Mouse (Mus musculus) stomach, postnatal 0 days (tissue): ENCODE results near the gene Sox5. TPM values are rescaled to one million over a fixed set of nuclear protein-coding genes. Genes with fewer than 3 reads are reported as not detected.

Experiments
- ATAC-seq: fragments of 200-750 bp; cut with Nextera tagmentation; 2 replicates; pipeline ENCODE4 v1.8.0; 2017; ENCODE audit not compliant: low FRiP score, low TSS enrichment
- DNase-seq: peaks from one replicate; pipeline ENCODE4 v3.0.0-alpha.2; 2016; ENCODE audit warnings: low spot score
- H3K27ac ChIP-seq: fragments of 300-500 bp; sonication (generic); replicated peaks from 2 replicates; pipeline ENCODE4 v1.5.1; 2014; ENCODE audit warnings: mild to moderate bottlenecking, control low read depth
- H3K27me3 ChIP-seq: fragments of 300-500 bp; sonication (generic); 2 replicates; pipeline ENCODE4 v1.6.1; 2014; ENCODE audit warnings: low read length; ENCODE audit not compliant: control insufficient read depth, insufficient read depth
- H3K36me3 ChIP-seq: fragments of 300-500 bp; sonication (generic); 2 replicates; pipeline ENCODE4 v1.6.1; 2014; ENCODE audit warnings: low read length, mixed read lengths; ENCODE audit not compliant: control insufficient read depth, insufficient read depth
- H3K4me1 ChIP-seq: fragments of 300-500 bp; sonication (generic); replicated peaks from 2 replicates; pipeline ENCODE4 v1.6.1; 2014; ENCODE audit warnings: antibody characterized with exemption; ENCODE audit not compliant: control insufficient read depth, insufficient read depth
- H3K4me2 ChIP-seq: fragments of 300-500 bp; sonication (generic); replicated peaks from 2 replicates; pipeline ENCODE4 v1.6.1; 2014; ENCODE audit warnings: low read depth, mild to moderate bottlenecking, control low read depth, moderate library complexity
- H3K4me3 ChIP-seq: fragments of 300-500 bp; sonication (generic); 2 replicates; pipeline ENCODE4 v1.5.1; 2014; ENCODE audit warnings: low read depth, low read length, control low read depth
- H3K9ac ChIP-seq: fragments of 300-500 bp; sonication (generic); 2 replicates; pipeline ENCODE4 v1.6.1; 2014; ENCODE audit warnings: mild to moderate bottlenecking, low read length, control low read depth, mixed read lengths
- H3K9me3 ChIP-seq: fragments of 300-500 bp; sonication (generic); 2 replicates; pipeline ENCODE4 v1.6.1; 2016; ENCODE audit warnings: low read length; ENCODE audit not compliant: control insufficient read depth
- CTCF ChIP-seq: IDR thresholded peaks from 2 replicates; pipeline ENCODE4 v1.5.1; 2016; ENCODE audit warnings: antibody characterized with exemption, low read depth, mild to moderate bottlenecking, moderate library complexity
- EP300 ChIP-seq: optimal IDR thresholded peaks from 2 replicates; pipeline ENCODE3; 2016; ENCODE audit warnings: antibody characterized with exemption
- WGBS: fragments of 180-500 bp; shearing (Covaris S2); extraction: QIAGEN DNeasy Blood & Tissue Kit; methylation state at CpG from one replicate; pipeline ENCODE4 v1.1.7; 2014; 5-methylcytosine and 5-hydroxymethylcytosine counted together
- polyA plus RNA-seq: library from polyadenylated mRNA; unstranded; fragments of >200 nt; fragmentation: Nextera tagmentation; extraction: Ambion mirVana; gene quantifications from 2 replicates; pipeline ENCODE4 v1.2.1, GENCODE M21; 2015

Sox5 gene
- polyA plus RNA-seq, 1 experiment from 2014 or later, result 9.8 TPM

GRCm38 (mm10) chr6:144323372-144323771 lies 458.4 kb downstream of the Sox5 start:
- Histone ChIP-seq H3K4me1 (no peaks in the 10 kb centered on the region), H3K9ac (no peak overlapping the region), H3K9me3 (no peaks in the 10 kb centered on the region), H3K4me2 (no peak overlapping the region), H3K27ac (no peak overlapping the region), H3K4me3 (no peak overlapping the region), H3K27me3 (no peaks in the 10 kb centered on the region), H3K36me3 (no peaks in the 10 kb centered on the region)
- DNase-seq (no peak), ATAC-seq (no peak)
- TF ChIP-seq CTCF (no peak), EP300 (no peak)
- 61% methylated on average over 4 of the region's 4 CpGs for WGBS

DNA sequence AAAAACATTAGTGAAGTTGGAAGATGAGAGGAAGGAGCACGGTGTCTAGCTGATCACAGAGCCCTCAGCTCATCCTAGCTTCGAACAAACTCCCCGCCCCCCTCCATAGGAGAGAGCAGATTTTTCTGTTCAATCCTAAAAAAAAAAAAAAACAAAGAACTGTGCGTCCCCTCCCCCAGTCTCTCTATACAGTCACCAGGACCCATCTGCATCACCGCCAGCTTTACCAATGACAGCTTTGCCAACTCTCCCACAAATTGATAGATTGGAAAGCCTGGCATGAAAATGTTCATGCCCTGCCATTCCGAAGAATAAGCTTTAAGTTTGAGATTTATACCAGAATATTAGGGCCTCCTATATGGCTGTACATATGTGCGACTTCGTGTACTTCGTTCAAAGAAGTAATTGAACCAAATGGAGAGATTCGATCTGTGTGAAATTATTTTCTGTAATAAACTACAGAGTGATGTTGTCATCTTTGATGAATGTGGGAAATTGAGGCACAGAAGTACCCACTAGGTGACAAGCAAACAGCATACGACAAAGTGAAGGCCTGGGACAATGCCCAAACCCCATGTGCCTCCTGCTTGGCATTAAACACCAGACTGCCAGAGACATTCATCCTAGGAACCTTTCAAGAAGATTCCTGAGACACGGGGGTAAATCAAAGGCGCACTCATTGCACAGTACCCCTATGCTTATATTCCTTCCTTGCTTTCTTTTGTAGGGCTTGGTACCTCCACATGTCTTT lies 459.3 kb downstream of the Sox5 start:
- no peak for DNase-seq
- H3K9ac ChIP-seq, result no peak overlapping the region
- 93% methylated on average over 13 of the region's 13 CpGs for WGBS

GRCm38 (mm10) chr6:144320327-144320726 lies 461.4 kb downstream of the Sox5 start:
- H3K36me3 ChIP-seq, result no peaks in the 10 kb centered on the region
- H3K9me3 ChIP-seq, result no peaks in the 10 kb centered on the region
- no peak overlapping the region for H3K9ac ChIP-seq
- H3K4me3 ChIP-seq, result no peak overlapping the region
- no peak overlapping the region for H3K4me2 ChIP-seq
- DNase-seq, result no peak
- no peak overlapping the region for H3K27ac ChIP-seq
- TF ChIP-seq EP300 (no peak), CTCF (no peak)
- H3K27me3 ChIP-seq, result no peaks in the 10 kb centered on the region
- no peaks in the 10 kb centered on the region for H3K4me1 ChIP-seq
- ATAC-seq, result no peak

More for the DNA sequence above, 459.3 kb downstream of the Sox5 start:
- no peak overlapping the region for H3K27ac ChIP-seq
- no peaks in the 10 kb centered on the region for H3K9me3 ChIP-seq
- H3K4me1 ChIP-seq, result no peaks in the 10 kb centered on the region
- no peaks in the 10 kb centered on the region for H3K36me3 ChIP-seq
- no peaks in the 10 kb centered on the region for H3K27me3 ChIP-seq
- no peak for ATAC-seq
- TF ChIP-seq CTCF (no peak), EP300 (no peak)
- no peak overlapping the region for H3K4me2 ChIP-seq
- H3K4me3 ChIP-seq, result no peak overlapping the region

- no peaks in the 10 kb centered on the region for H3K9me3 ChIP-seq
- no peak overlapping the region for H3K9ac ChIP-seq
- no peaks in the 10 kb centered on the region for H3K4me1 ChIP-seq
- ATAC-seq (no peak), DNase-seq (no peak)
- no peaks in the 10 kb centered on the region for H3K27me3 ChIP-seq
- no peak for TF ChIP-seq CTCF
- TF ChIP-seq EP300, result no peak
- H3K4me2 ChIP-seq, result no peak overlapping the region
- H3K4me3 ChIP-seq, result no peak overlapping the region
- 69% methylated on average over 6 of the region's 6 CpGs for WGBS
- no peaks in the 10 kb centered on the region for H3K36me3 ChIP-seq
- H3K27ac ChIP-seq, result no peak overlapping the region
Measured at GRCm38 (mm10) chr6:144319717-144320116, 462.1 kb downstream of the Sox5 start.

- H3K36me3 ChIP-seq, result no peaks in the 10 kb centered on the region
- TF ChIP-seq EP300 (no peak), CTCF (no peak)
- H3K4me2 ChIP-seq, result no peak overlapping the region
- no peak for DNase-seq
- no peak overlapping the region for H3K9ac ChIP-seq
- no peaks in the 10 kb centered on the region for H3K27me3 ChIP-seq
- no peaks in the 10 kb centered on the region for H3K4me1 ChIP-seq
- no peak for ATAC-seq
- 75% methylated on average over 17 of the region's 17 CpGs for WGBS
- no peaks in the 10 kb centered on the region for H3K9me3 ChIP-seq
- H3K27ac ChIP-seq, result no peak overlapping the region
- no peak overlapping the region for H3K4me3 ChIP-seq
Measured at GRCm38 (mm10) chr6:144312781-144313754, 468.7 kb downstream of the Sox5 start.

GRCm38 (mm10) chr6:144312282-144312780 lies 469.4 kb downstream of the Sox5 start:
- DNase-seq, result no peak
- no peak for TF ChIP-seq CTCF
- TF ChIP-seq EP300, result no peak
- Histone ChIP-seq H3K9me3 (no peaks in the 10 kb centered on the region), H3K9ac (no peak overlapping the region), H3K4me1 (no peaks in the 10 kb centered on the region), H3K4me3 (no peak overlapping the region), H3K36me3 (no peaks in the 10 kb centered on the region), H3K4me2 (no peak overlapping the region), H3K27me3 (no peaks in the 10 kb centered on the region), H3K27ac (no peak overlapping the region)
- 57% methylated on average over 7 of the region's 7 CpGs for WGBS
- no peak for ATAC-seq
